Mouse (Mus musculus): ENCODE measurements around the gene Pde6g. TPM values are rescaled to one million over a fixed set of nuclear protein-coding genes. Genes with fewer than 3 reads are reported as not detected.

Gene Pde6g
- polyA plus RNA-seq, 1 experiment: 1.5 TPM

DNA sequence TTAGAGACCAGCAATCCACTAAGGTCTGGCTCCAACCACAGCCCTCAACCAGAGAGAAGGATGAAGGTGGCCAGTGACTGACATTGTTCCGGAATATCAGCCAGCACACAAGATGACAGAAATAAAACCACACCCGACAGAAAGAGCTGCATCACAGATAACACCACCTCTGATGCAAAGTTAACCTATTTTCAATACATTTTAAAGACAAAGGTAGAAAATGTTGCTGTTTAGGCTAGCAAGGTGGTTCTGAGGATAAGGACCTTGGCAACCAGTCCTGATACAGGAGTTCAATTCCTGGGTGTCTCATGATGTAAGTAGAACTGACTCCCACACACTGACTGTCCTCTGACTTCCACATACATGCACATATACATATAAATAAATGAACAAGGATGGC, 54.0 kb downstream of the Pde6g start:
- TF ChIP-seq CTCF (IDR thresholded peaks at IDR 0.05; ENCODE audit: control insufficient read depth, insufficient read depth, insufficient replicate concordance, low read depth, low read length) (no peak), POLR2A (IDR thresholded peaks at IDR 0.05; ENCODE audit: control insufficient read depth, low read depth, low read length) (no peak)
- Histone ChIP-seq H3K27me3 (ENCODE audit: control insufficient read depth, insufficient read depth, low read length) (no peaks in the 10 kb centered on the region), H3K4me1 (ENCODE audit: control insufficient read depth, insufficient read depth, low read length) (no peaks in the 10 kb centered on the region), H3K4me3 (ENCODE audit: control insufficient read depth, low read depth, low read length) (no peak overlapping the region), H3K27ac (ENCODE audit: control insufficient read depth, insufficient read depth, low read depth, low read length) (no peak overlapping the region), H3K36me3 (ENCODE audit: control insufficient read depth, insufficient read depth, low read length) (peaks cover 4% of the 10 kb centered on the region)

Other genes starting within 250 kb of the Pde6g start
- gene Bahcc1, start 220.6 kb downstream of the Pde6g start, polyA plus RNA-seq (2012; rRNA removed): 2.3 and 2.9 TPM in 2 replicates
- gene Actg1, start 105.0 kb downstream of the Pde6g start, polyA plus RNA-seq (2012; rRNA removed): 670 and 672 TPM in 2 replicates
- gene Fscn2, start 92.0 kb downstream of the Pde6g start, polyA plus RNA-seq (2012; rRNA removed): 1.6 and 2.1 TPM in 2 replicates
- 57.8 and 67.1 TPM in 2 replicates for gene Faap100, start 74.7 kb downstream of the Pde6g start, polyA plus RNA-seq (2012; rRNA removed)
- 75.8 and 79.3 TPM in 2 replicates for gene Nploc4, start 15.8 kb downstream of the Pde6g start, polyA plus RNA-seq (2012; rRNA removed)
- 0.47 and 0.51 TPM in 2 replicates for gene Tspan10, start 10.9 kb downstream of the Pde6g start, polyA plus RNA-seq (2012; rRNA removed)
- 6.3 and 7.1 TPM in 2 replicates for gene Oxld1, start 4.6 kb upstream of the Pde6g start, polyA plus RNA-seq (2012; rRNA removed)
- gene Ccdc137, start 4.6 kb upstream of the Pde6g start, polyA plus RNA-seq (2012; rRNA removed): 5.6 and 6.9 TPM in 2 replicates
- gene Arl16, start 14.1 kb upstream of the Pde6g start, polyA plus RNA-seq (2012; rRNA removed): 15.8 and 20.5 TPM in 2 replicates
- gene Mrpl12, start 31.1 kb upstream of the Pde6g start, polyA plus RNA-seq (2012; rRNA removed): 84.6 and 94.8 TPM in 2 replicates
- gene Slc25a10, start 38.3 kb upstream of the Pde6g start, polyA plus RNA-seq (2012; rRNA removed): 68.3 and 75.0 TPM in 2 replicates
- gene Gcgr, start 77.2 kb upstream of the Pde6g start, polyA plus RNA-seq (2012; rRNA removed): 0.07 and 0.18 TPM in 2 replicates
- 196 and 204 TPM in 2 replicates for gene Mcrip1, start 96.2 kb upstream of the Pde6g start, polyA plus RNA-seq (2012; rRNA removed)
- 31.2 and 31.6 TPM in 2 replicates for gene Ppp1r27, start 97.6 kb upstream of the Pde6g start, polyA plus RNA-seq (2012; rRNA removed)
- gene P4hb, start 119.8 kb upstream of the Pde6g start, polyA plus RNA-seq (2012; rRNA removed): 46.7 and 55.1 TPM in 2 replicates
- 94.7 and 101 TPM in 2 replicates for gene Arhgdia, start 128.1 kb upstream of the Pde6g start, polyA plus RNA-seq (2012; rRNA removed)
- 22.8 and 23.6 TPM in 2 replicates for gene Alyref, start 144.9 kb upstream of the Pde6g start, polyA plus RNA-seq (2012; rRNA removed)
- gene Anapc11, start 144.9 kb upstream of the Pde6g start, polyA plus RNA-seq (2012; rRNA removed): 178 and 209 TPM in 2 replicates
- gene Npb, start 155.0 kb upstream of the Pde6g start, polyA plus RNA-seq (2012; rRNA removed): 24.6 and 26.3 TPM in 2 replicates
- 106 and 116 TPM in 2 replicates for gene Pcyt2, start 164.4 kb upstream of the Pde6g start, polyA plus RNA-seq (2012; rRNA removed)
- gene Sirt7, start 171.7 kb upstream of the Pde6g start, polyA plus RNA-seq (2012; rRNA removed): 22.3 and 23.9 TPM in 2 replicates
- 9.5 and 10.4 TPM in 2 replicates for gene Mafg, start 180.1 kb upstream of the Pde6g start, polyA plus RNA-seq (2012; rRNA removed)
- 0.98 and 1.5 TPM in 2 replicates for gene Pycr1, start 190.3 kb upstream of the Pde6g start, polyA plus RNA-seq (2012; rRNA removed)
- 0.61 TPM in 1 of 2 replicates, not detected in the other for gene Myadml2, start 194.7 kb upstream of the Pde6g start, polyA plus RNA-seq (2012; rRNA removed)
- 0.35 and 0.36 TPM in 2 replicates for gene Notum, start 207.7 kb upstream of the Pde6g start, polyA plus RNA-seq (2012; rRNA removed)
- gene Aspscr1, start 219.5 kb upstream of the Pde6g start, polyA plus RNA-seq (2012; rRNA removed): 234 and 253 TPM in 2 replicates

Measured in testis, adult 2 months (tissue).